Mouse (Mus musculus) MEL (cell line): ENCODE results near the gene Ston1.
A peak's percentile ranks its signal among the peaks of the same experiment; 100 is the strongest.

ENCODE experiments used
- CHD2 ChIP-seq: IDR thresholded peaks from 2 replicates; pipeline ENCODE4 v1.6.1; 2011; ENCODE audit warnings: low read length, improper control_type of control experiment
- CTCF ChIP-seq, 3 experiments: IDR thresholded peaks in 2 of 3; conservative IDR thresholded peaks in 1 of 3; 2 replicates each; pipeline ENCODE4 v1.5.1; 2011 to 2012; ENCODE audit warnings: low read length in 3 of 3, low read depth in 2 of 3, mild to moderate bottlenecking in 2 of 3, improper control_type of control experiment in 1 of 3, inconsistent platforms in 1 of 3, mixed read lengths in 1 of 3, moderate library complexity in 1 of 3; ENCODE audit not compliant: control insufficient read depth in 1 of 3, insufficient read depth in 1 of 3, poor library complexity in 1 of 3, severe bottlenecking in 1 of 3
- E2F4 ChIP-seq: IDR thresholded peaks from 2 replicates; pipeline ENCODE4 v1.6.1; 2011; ENCODE audit warnings: low read depth, low read length, improper control_type of control experiment, borderline replicate concordance
- EP300 ChIP-seq, 2 experiments: IDR thresholded peaks; 2 replicates each; pipeline ENCODE4 v1.6.1; 2011; ENCODE audit warnings: improper control_type of control experiment in 2 of 2, low read length in 2 of 2, low read depth in 1 of 2, mild to moderate bottlenecking in 1 of 2
- MAZ ChIP-seq: IDR thresholded peaks from 2 replicates; pipeline ENCODE4 v1.6.1; 2012; ENCODE audit warnings: low read depth, mild to moderate bottlenecking, inconsistent platforms, low read length, improper control_type of control experiment
- POLR2A ChIP-seq, 2 experiments: IDR thresholded peaks; 2 replicates each; pipeline ENCODE4 v1.6.1; 2011 to 2012; ENCODE audit warnings: low read length in 2 of 2, mild to moderate bottlenecking in 2 of 2, control low read depth in 1 of 2, improper control_type of control experiment in 1 of 2, low read depth in 1 of 2, moderate library complexity in 1 of 2; ENCODE audit not compliant: control insufficient read depth in 1 of 2, insufficient read depth in 1 of 2, poor library complexity in 1 of 2
- POLR2AphosphoS5 ChIP-seq: IDR thresholded peaks from 2 replicates; pipeline ENCODE4 v1.6.1; 2012; ENCODE audit warnings: low read depth, borderline replicate concordance, mild to moderate bottlenecking, inconsistent platforms, low read length, moderate library complexity, mixed read lengths
- TAL1 ChIP-seq: IDR thresholded peaks from 2 replicates; pipeline ENCODE4 v1.6.1; 2012; ENCODE audit warnings: mild to moderate bottlenecking, inconsistent platforms, low read length, moderate library complexity, mixed read lengths
- TCF12 ChIP-seq: IDR thresholded peaks from 2 replicates; pipeline ENCODE4 v1.6.1; 2014; ENCODE audit warnings: low read depth, mild to moderate bottlenecking, inconsistent platforms, low read length, improper control_type of control experiment, moderate library complexity

DNA sequence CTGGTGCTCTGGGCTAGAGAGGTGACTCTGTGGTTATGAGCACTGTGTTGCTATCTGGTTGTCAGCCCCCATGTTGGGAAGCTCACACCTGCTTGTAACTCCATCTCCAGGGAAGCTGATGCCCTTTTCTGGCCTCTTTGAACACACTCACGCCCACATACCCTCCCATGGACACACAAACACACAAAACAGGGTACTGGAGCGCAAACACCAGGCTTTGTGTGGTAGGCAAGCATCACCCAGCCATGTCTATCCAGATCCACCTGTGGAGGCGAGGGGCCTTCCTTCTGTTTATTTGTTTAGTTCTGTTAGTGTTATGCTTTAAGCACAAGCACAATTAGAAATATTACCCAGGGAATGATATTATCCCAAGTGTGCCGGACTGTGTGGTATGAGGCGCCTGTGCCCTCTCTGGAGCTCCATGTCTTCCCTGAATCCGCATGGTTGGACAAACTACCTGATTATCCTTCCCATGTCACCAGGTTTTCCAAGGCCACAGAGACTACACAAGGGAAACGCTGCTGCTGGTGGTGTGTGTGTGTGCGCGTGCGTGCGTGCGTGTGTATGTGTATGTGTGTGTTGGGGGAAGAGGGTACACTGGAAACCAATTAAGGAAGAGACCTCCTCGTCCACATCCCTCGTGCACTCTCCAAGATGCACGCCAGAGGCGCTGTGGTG, 801 bp upstream of the Ston1 start:
- TF ChIP-seq E2F4 (no peak), POLR2AphosphoS5 (no peak), CTCF (IDR thresholded peaks at IDR 0.05 in 2 of 3, conservative IDR thresholded peaks at IDR 0.05 in 1 of 3; ENCODE audit: control insufficient read depth in 1 of 3, insufficient read depth in 1 of 3, low read depth in 2 of 3, low read length in 3 of 3, poor library complexity in 1 of 3, severe bottlenecking in 1 of 3) (peak; percentile 52 to 58 (median 58); a peak in 4 of 6 replicates), TAL1 (no peak), POLR2A (IDR thresholded peaks at IDR 0.05; ENCODE audit: control insufficient read depth in 1 of 2, insufficient read depth in 1 of 2, low read depth in 1 of 2, low read length in 2 of 2, poor library complexity in 1 of 2) (no peak), TCF12 (no peak), EP300 (IDR thresholded peaks at IDR 0.05; ENCODE audit: low read depth in 1 of 2, low read length in 2 of 2) (no peak), MAZ (no peak), CHD2 (no peak)
